Mouse (Mus musculus) MEL (cell line): Measurements from ENCODE around the gene Slc16a6.

Experiments
- EP300 ChIP-seq, 2 experiments: IDR thresholded peaks; 2 replicates each; pipeline ENCODE4 v1.6.1; 2011; ENCODE audit warnings: improper control_type of control experiment in 2 of 2, low read length in 2 of 2, low read depth in 1 of 2, mild to moderate bottlenecking in 1 of 2
- POLR2A ChIP-seq, 2 experiments: IDR thresholded peaks; 2 replicates each; pipeline ENCODE4 v1.6.1; 2011 to 2012; ENCODE audit warnings: low read length in 2 of 2, mild to moderate bottlenecking in 2 of 2, control low read depth in 1 of 2, improper control_type of control experiment in 1 of 2, low read depth in 1 of 2, moderate library complexity in 1 of 2; ENCODE audit not compliant: control insufficient read depth in 1 of 2, insufficient read depth in 1 of 2, poor library complexity in 1 of 2

DNA sequence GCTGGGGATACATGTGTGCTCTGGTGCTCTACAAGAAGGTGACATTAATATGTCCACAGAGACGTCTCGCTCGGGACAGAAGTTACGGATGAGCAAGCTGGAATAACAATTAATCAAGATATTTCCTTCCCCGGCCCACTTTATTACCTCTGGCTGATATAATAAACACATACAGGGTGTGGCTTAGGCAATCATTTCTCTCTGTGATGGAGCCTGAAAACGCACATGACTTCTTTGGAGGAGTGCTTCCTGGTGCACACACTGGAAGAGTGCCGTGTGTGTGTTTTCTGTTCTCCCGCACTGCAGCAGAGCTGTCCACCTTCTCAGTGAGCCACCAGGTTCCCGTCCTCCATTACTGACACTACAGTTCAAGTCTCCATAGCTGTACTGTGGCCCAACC lies 24.6 kb upstream of the Slc16a6 start:
- TF ChIP-seq EP300 (IDR thresholded peaks at IDR 0.05; ENCODE audit: low read depth in 1 of 2, low read length in 2 of 2), result no peak
- no peak for TF ChIP-seq POLR2A (IDR thresholded peaks at IDR 0.05; ENCODE audit: control insufficient read depth in 1 of 2, insufficient read depth in 1 of 2, low read depth in 1 of 2, low read length in 2 of 2, poor library complexity in 1 of 2)
